Mouse (Mus musculus) cerebellum, postnatal 25 days (tissue): ENCODE data around the gene Cacna1d.

Source experiments
- DNase-seq, 2 experiments: peaks; one replicate each; pipeline ENCODE4 v3.0.0; 2021; ENCODE audit warnings: mixed read lengths in 2 of 2

Cacna1d gene

GRCm38 (mm10) chr14:30138379-30138964, 352.8 kb downstream of the Cacna1d start:
- no peak for DNase-seq

DNA sequence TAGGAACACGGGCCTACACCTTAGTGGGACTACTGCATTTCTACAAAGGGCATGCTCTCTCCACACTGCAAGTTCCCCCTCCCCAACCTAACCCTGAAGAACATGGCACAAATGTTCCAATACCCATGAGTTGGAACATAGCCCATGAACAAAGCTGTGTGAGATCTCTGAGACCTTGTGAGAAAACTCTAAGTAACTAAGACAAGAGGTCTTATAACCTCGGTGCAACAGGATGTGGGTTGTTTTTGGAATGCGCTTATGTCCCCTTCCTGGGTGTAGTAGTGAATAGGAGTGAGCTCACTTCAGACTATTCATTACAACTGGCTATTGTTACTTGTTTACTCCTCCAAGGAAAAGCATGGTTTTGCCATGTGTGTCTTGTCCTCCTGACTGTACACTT, 353.3 kb downstream of the Cacna1d start:
- DNase-seq = no peak

DNA sequence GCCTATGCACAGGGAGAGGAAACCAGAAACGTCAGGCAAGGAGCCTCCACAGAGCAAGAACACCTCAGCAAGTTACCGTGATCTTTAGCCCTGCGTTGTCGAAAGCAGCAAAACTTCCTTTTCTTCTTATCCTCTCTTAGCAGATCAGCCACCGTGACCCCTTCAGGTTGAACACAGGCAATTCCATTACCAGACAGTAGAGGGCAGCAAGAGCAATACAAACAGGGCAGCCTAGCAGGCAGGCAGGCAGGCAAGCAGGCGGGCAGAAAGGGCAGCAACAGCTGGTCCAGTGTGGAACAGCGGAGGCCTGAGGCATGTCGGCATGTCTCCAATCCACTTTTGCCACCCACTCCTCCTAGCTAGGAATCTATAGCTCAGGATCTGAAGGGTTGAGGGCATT, 354.3 kb downstream of the Cacna1d start:
- DNase-seq = peak; percentile 83 to 90

DNA sequence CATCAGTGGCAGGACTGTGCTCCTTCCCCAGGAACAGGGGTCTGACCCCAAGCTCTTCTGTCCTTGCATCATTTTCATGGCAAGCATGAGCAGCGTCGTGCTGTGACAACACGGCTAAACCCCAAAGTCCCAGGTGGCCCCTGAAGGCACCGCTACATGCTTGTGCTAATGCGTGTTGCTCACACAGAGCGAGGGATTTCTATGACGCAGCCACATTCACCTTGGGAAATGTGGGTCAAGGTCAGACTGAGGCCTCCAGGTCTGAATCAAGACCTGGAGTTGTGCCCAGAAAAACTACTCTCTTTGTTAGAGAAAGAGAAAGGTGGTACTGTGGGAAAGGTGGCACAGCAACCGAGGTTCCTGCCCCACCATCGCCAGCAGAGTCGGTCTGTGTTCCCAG, 355.9 kb downstream of the Cacna1d start:
- DNase-seq = no peak

GRCm38 (mm10) chr14:30133684-30134083, 357.6 kb downstream of the Cacna1d start:
- DNase-seq = no peak

GRCm38 (mm10) chr14:30131256-30131655, 360.0 kb downstream of the Cacna1d start:
- no peak for DNase-seq

GRCm38 (mm10) chr14:30130092-30130491, 361.2 kb downstream of the Cacna1d start:
- DNase-seq = peak; percentile 69 to 72

DNA sequence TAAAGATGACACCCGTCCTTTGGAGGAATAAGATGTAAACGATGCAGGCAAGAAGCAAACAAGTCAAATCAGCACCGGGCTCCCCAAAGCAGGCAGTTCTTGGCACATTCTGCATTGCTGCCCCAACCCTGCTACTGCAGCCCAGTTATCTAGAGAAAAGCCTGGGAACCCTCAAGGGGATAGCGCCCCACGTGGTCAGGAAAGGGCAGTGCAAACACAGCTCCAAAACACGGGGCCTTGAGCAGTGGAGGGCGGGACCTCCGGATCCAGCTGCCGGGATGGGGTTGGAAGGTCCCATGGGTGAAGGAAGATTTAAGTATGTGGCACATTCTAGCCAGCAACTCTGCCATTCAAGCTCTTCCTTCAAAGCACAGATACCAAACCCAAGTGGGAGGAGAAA, 361.9 kb downstream of the Cacna1d start:
- DNase-seq = peak; percentile 60 to 66

DNA sequence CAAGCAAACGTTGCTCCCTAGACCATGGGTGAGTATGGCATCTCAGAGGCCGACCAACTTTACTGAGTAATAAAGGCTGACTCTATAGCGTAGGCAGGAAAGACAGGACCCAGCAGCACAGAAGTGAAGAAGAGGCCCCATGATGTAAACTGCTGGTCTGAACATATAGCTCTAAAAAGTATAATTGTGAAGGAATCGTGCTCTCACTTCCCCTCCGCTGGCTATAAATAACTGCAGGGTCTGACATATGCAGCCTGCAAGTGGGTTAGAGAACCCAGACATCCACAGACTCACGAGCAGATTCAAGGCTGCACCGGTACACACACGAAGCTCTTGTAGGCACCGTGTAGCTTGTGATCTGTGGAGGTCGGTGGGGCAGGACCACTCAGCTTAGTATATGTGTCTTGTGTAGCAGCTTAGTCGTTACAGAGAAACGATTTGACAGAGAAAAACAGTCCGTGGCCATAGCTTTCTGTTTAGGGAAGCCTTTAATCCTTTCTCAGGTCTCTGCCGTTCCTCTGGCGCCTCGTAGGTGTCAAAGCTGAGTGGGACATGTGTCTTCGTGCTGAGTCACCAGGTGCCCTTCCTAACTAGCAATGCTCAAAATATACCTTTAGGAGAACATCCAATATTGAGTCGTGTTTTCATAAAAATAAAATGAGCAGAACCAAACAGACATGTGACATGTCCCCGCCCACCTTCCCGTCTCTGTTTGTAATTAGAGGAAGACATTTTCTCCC, 366.1 kb downstream of the Cacna1d start:
- DNase-seq = no peak

GRCm38 (mm10) chr14:30120023-30120422, 371.2 kb downstream of the Cacna1d start:
- DNase-seq = no peak

GRCm38 (mm10) chr14:30113392-30114108, 377.7 kb downstream of the Cacna1d start:
- no peak for DNase-seq

- DNase-seq = peak in 1 of 2 experiments; percentile 64
Observed at GRCm38 (mm10) chr14:30109079-30109478, 382.2 kb downstream of the Cacna1d start.

DNA sequence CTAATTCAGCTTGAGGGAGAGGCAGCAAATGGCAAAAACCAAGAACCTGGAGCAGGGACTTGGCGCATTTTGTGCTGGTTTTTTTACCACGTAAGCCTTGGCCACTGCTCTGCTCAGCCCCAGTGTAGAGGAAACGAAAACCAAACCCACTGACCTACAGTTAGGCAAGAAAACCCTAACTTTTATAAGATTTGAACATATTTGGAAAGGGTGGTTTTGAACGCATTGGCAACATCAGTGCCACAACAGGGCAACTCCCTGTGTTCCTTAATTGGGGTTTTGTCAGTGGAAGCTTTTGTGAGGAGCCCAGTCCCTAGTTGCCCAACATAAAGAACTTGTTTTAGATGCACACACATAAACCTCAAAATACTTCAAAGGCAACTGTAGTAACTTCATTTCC, 384.7 kb downstream of the Cacna1d start:
- DNase-seq = no peak

- DNase-seq = peak; percentile 42 to 53
Observed at GRCm38 (mm10) chr14:30105551-30105950, 385.7 kb downstream of the Cacna1d start.

DNA sequence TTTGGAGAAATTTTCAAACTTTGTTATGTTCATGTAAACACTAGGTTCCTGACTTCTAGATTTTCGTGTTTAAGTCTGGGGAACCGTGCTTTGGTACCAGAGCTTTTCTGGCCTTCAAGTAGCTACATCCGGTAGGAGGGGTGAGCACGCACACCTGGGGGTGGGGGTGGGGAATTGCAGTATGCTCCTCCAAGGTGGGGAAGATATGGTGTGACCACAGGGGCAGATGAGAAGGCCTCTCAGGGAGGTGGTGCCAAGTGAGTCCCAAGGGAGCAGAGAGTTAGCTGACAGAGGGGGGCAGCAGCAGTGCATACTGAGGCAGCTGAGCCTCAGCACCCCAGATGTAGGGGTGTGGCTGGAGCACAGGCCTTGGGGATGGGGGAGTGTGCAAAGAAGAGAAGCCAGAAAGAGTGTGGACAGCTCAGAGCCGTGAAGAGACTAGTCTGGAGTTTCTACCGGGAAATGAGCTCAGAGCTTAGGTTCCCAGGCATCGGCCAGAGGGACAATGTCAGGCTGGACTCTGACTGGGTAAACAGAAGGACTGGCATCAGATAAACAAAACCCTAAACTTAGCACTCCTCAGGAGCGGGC, 387.2 kb downstream of the Cacna1d start:
- DNase-seq = no peak

DNA sequence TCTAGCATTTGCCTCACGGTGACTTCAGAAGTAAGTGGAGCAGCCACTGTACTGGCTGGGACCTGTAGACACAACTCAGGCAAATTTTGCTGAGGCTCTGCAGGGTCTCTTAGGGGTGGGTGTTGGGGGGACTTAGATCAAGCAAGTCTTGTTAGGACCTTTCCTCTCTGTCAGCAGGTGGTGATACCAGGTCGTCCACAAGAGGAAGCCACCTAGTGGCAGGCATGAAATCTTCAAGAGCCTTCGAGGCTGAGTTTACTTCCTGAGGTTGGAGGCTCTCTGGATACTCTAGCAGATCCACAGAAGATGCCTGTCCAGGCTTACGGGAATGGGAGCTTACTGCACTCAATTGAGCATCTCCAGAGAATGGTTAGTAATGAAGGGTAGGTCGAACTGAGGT, 394.0 kb downstream of the Cacna1d start:
- DNase-seq = no peak

DNA sequence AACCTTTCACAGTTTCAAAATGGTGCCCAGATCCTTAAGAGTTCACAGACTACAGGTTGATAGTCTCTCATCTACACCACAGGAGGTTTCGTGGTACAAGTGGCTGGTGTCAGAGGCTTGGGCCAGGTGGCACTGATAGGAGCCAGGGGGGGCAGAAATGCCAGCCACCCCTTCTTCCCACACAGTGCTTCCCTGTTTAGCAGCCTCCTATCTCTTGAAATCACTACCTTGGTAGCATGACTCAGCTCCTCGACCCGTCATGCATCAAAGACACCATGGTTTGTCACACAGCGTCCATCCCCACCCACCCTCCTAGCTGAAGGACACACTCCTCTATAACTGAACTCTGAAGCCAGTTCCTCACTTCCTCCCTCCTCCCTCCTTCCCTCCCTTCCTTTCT, 398.8 kb downstream of the Cacna1d start:
- no peak for DNase-seq

- DNase-seq = no peak
Observed at GRCm38 (mm10) chr14:30092021-30092420, 399.2 kb downstream of the Cacna1d start.

DNA sequence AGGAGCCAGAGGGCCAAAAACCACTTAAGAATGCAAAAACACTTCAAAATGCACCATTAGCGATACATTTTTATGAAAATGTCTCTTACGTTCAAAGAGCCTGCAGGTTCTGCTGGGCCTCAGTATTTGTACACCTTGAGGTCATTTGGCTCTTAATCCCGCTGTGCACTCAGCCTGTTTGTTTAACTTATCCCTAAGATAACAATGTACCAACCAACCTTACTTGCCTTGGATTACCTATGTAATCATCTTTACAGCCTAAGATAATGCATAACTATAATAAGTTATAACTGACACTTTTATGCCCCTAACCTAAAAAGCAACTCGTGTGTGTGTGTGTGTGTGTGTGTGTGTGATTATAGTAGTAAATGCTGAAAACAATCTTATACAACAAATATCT, 411.5 kb downstream of the Cacna1d start:
- no peak for DNase-seq

DNA sequence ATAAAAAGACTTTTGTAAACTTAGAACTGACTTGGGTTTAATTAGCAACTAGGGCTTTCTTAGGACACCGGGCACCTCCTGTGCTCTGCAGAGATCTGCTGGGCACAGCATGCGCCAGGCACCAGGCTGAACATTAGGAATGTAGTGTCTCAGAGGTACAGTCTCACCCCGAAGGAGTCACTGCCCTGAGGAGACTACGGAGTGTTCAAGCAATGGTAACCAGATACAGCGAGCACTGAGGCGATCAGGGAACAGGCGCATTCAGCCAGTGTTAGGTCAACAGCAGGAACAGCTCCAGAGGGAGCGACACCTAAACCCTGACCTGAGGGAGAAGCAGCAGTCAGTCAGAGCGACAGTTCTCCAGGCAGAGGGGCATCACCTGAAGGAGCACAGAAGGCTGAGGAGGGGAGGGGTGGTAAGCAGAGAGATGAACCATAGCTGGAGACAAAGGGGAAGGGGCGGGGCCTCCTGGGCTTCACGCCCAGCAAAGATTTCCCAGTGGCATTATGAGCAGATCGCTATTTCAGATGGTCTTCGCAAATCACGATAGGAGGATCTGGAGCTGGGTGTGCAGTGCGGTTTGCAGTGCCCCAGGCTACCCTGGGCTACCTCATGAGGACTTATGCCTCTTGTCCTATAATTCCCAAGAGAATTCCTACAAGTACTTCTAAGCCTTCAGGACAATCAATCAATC, 413.0 kb downstream of the Cacna1d start:
- no peak for DNase-seq

DNA sequence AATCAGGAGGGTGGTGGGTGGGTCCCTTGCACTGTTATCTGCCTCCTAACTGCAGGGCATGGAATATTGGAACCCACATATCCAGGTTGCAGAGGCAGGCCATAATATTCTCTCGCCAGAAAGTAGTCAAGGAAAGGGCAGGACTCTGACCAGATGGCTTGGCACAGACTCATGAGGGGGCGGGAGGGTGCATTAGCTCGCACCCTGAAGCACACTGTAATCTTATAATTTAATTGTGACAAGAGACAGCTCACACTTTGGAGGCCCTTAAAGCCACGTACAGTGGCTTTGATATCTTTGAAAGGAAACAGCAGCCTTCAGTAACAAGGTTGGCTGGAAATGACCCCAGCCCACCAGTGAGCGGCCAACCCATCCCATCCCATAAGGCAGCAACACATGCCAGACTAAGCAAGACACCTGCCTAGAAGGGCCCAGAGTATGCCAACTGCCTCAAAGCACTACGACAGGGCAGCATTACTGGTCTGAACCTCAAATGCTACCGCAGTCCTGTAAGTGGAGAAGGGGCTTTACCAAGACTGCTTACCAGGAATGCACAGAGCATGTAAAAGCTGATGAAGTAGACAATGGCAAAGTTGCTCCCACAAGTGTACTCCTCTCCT, 415.9 kb downstream of the Cacna1d start:
- DNase-seq = peak; percentile 81 to 88

GRCm38 (mm10) chr14:30068566-30068965, 422.7 kb downstream of the Cacna1d start:
- no peak for DNase-seq

- no peak for DNase-seq
Observed at GRCm38 (mm10) chr14:30066752-30067151, 424.5 kb downstream of the Cacna1d start.
